Mouse (Mus musculus): ENCODE measurements at regions not wholly inside any gene's neighbourhood (a gene's known extent, or its start where the extent isn't known, plus 50 kb on each side); places are given as distances from the start of the nearest gene placed in this dataset.
A peak's percentile ranks its signal among the peaks of the same experiment; 100 is the strongest.

DNA sequence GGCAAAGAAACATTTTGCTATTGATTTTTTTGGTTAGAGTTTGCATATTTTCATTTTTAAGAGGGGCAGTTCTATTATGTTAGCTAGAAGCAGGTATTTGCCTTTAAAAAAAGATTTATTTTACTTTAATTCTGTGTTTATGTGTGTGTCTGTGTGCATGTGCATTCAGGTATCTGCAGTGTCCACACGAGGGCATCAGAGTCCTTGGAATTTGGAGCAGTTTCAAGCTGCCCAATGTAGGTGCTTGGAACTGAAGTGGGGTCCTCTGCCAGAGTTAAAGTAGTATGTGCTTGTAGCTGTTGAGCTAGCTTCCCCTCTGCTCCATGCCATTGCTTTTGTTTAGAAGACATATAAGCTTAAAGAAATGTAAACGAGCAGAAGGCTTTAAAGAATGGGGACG, 89.1 kb downstream of the 9330182O14Rik start:
- Histone ChIP-seq H3K27me3 (ENCODE audit: control insufficient read depth, insufficient read depth, low read length) (no peaks in the 10 kb centered on the region), H3K4me1 (ENCODE audit: control insufficient read depth, insufficient read depth, low read length) (no peaks in the 10 kb centered on the region), H3K4me3 (replicated peaks; ENCODE audit: insufficient read depth, low read depth, low read length) (no peak overlapping the region), H3K27ac (ENCODE audit: insufficient read depth, low read length) (no peak overlapping the region)
- WGBS = 88% methylated on average over 3 of the region's 3 CpGs
- TF ChIP-seq CTCF (IDR thresholded peaks at IDR 0.05; ENCODE audit: borderline replicate concordance, insufficient read depth, low read depth, low read length) (0 out of 2 replicates have a peak, but pooled peaks have one; percentile 13), POLR2A (IDR thresholded peaks at IDR 0.05; ENCODE audit: borderline replicate concordance, insufficient read depth, low read length) (no peak)
- DNase-seq = no peak

DNA sequence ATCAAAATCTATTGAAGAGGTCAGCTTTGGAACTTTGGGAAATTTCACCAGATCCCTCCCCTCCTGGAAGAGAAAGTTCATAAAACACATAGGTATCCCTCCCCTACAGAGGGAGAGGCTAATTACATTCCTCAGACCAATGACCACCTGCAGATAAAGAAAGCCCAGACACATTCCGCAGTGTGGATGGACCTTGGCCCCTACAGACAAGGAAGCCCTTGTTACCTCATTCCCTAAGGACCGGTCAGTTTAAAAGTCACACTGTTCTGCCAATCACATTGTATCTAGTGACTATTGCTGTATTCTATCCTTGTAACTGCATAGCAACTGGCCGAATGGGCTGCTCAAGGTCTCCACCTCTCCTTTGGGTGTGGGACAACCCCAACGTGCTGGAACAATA, 107.6 kb downstream of the 9330182O14Rik start:
- 72% methylated on average over 4 of the region's 4 CpGs for WGBS

GRCm38 (mm10) chr15:40248966-40249365, 114.8 kb downstream of the 9330182O14Rik start:
- 92% methylated on average over 4 of the region's 4 CpGs for WGBS
- no peak for TF ChIP-seq POLR2A (IDR thresholded peaks at IDR 0.05; ENCODE audit: borderline replicate concordance, insufficient read depth, low read length)
- TF ChIP-seq CTCF (IDR thresholded peaks at IDR 0.05; ENCODE audit: borderline replicate concordance, insufficient read depth, low read depth, low read length) = no peak
- no peaks in the 10 kb centered on the region for H3K27me3 ChIP-seq (ENCODE audit: control insufficient read depth, insufficient read depth, low read length)
- no peak overlapping the region for H3K4me3 ChIP-seq (replicated peaks; ENCODE audit: insufficient read depth, low read depth, low read length)
- no peaks in the 10 kb centered on the region for H3K4me1 ChIP-seq (ENCODE audit: control insufficient read depth, insufficient read depth, low read length)
- no peak for DNase-seq
- no peak overlapping the region for H3K27ac ChIP-seq (ENCODE audit: insufficient read depth, low read length)

More for the DNA sequence above, 107.6 kb downstream of the 9330182O14Rik start:
- no peak overlapping the region for H3K27ac ChIP-seq (ENCODE audit: insufficient read depth, low read length)
- H3K4me3 ChIP-seq (replicated peaks; ENCODE audit: insufficient read depth, low read depth, low read length) = no peak overlapping the region
- DNase-seq = no peak
- H3K27me3 ChIP-seq (ENCODE audit: control insufficient read depth, insufficient read depth, low read length) = no peaks in the 10 kb centered on the region
- TF ChIP-seq POLR2A (IDR thresholded peaks at IDR 0.05; ENCODE audit: borderline replicate concordance, insufficient read depth, low read length) = no peak
- no peak for TF ChIP-seq CTCF (IDR thresholded peaks at IDR 0.05; ENCODE audit: borderline replicate concordance, insufficient read depth, low read depth, low read length)
- no peaks in the 10 kb centered on the region for H3K4me1 ChIP-seq (ENCODE audit: control insufficient read depth, insufficient read depth, low read length)

GRCm38 (mm10) chr15:40259433-40259832, 125.3 kb downstream of the 9330182O14Rik start:
- H3K4me3 ChIP-seq (replicated peaks; ENCODE audit: insufficient read depth, low read depth, low read length) = no peak overlapping the region
- 85% methylated on average over 5 of the region's 5 CpGs for WGBS
- no peak for TF ChIP-seq CTCF (IDR thresholded peaks at IDR 0.05; ENCODE audit: borderline replicate concordance, insufficient read depth, low read depth, low read length)
- TF ChIP-seq POLR2A (IDR thresholded peaks at IDR 0.05; ENCODE audit: borderline replicate concordance, insufficient read depth, low read length) = no peak
- no peak overlapping the region for H3K27ac ChIP-seq (ENCODE audit: insufficient read depth, low read length)
- no peaks in the 10 kb centered on the region for H3K27me3 ChIP-seq (ENCODE audit: control insufficient read depth, insufficient read depth, low read length)
- no peak for DNase-seq
- no peaks in the 10 kb centered on the region for H3K4me1 ChIP-seq (ENCODE audit: control insufficient read depth, insufficient read depth, low read length)

- DNase-seq = no peak
- 44% methylated on average over 1 of the region's 1 CpGs for WGBS
- no peak overlapping the region for H3K4me3 ChIP-seq (replicated peaks; ENCODE audit: insufficient read depth, low read depth, low read length)
- H3K4me1 ChIP-seq (ENCODE audit: control insufficient read depth, insufficient read depth, low read length) = no peaks in the 10 kb centered on the region
- no peaks in the 10 kb centered on the region for H3K27me3 ChIP-seq (ENCODE audit: control insufficient read depth, insufficient read depth, low read length)
- TF ChIP-seq CTCF (IDR thresholded peaks at IDR 0.05; ENCODE audit: borderline replicate concordance, insufficient read depth, low read depth, low read length) (no peak), POLR2A (IDR thresholded peaks at IDR 0.05; ENCODE audit: borderline replicate concordance, insufficient read depth, low read length) (no peak)
- H3K27ac ChIP-seq (ENCODE audit: insufficient read depth, low read length) = no peak overlapping the region
Measured at GRCm38 (mm10) chr15:40279021-40279420, 144.9 kb downstream of the 9330182O14Rik start.

GRCm38 (mm10) chr15:40280551-40280950, 146.4 kb downstream of the 9330182O14Rik start:
- Histone ChIP-seq H3K4me3 (replicated peaks; ENCODE audit: insufficient read depth, low read depth, low read length) (no peak overlapping the region), H3K27me3 (ENCODE audit: control insufficient read depth, insufficient read depth, low read length) (no peaks in the 10 kb centered on the region), H3K27ac (ENCODE audit: insufficient read depth, low read length) (no peak overlapping the region), H3K4me1 (ENCODE audit: control insufficient read depth, insufficient read depth, low read length) (no peaks in the 10 kb centered on the region)
- TF ChIP-seq POLR2A (IDR thresholded peaks at IDR 0.05; ENCODE audit: borderline replicate concordance, insufficient read depth, low read length) (no peak), CTCF (IDR thresholded peaks at IDR 0.05; ENCODE audit: borderline replicate concordance, insufficient read depth, low read depth, low read length) (no peak)
- no peak for DNase-seq

- Histone ChIP-seq H3K27ac (ENCODE audit: insufficient read depth, low read length) (no peak overlapping the region), H3K4me1 (ENCODE audit: control insufficient read depth, insufficient read depth, low read length) (no peaks in the 10 kb centered on the region), H3K27me3 (ENCODE audit: control insufficient read depth, insufficient read depth, low read length) (no peaks in the 10 kb centered on the region), H3K4me3 (replicated peaks; ENCODE audit: insufficient read depth, low read depth, low read length) (no peak overlapping the region)
- TF ChIP-seq CTCF (IDR thresholded peaks at IDR 0.05; ENCODE audit: borderline replicate concordance, insufficient read depth, low read depth, low read length) (no peak), POLR2A (IDR thresholded peaks at IDR 0.05; ENCODE audit: borderline replicate concordance, insufficient read depth, low read length) (no peak)
- DNase-seq = peak in 1 of 2 experiments; percentile 5
- 69% methylated on average over 1 of the region's 1 CpGs for WGBS
Measured at GRCm38 (mm10) chr15:40281078-40281720, 147.0 kb downstream of the 9330182O14Rik start.

DNA sequence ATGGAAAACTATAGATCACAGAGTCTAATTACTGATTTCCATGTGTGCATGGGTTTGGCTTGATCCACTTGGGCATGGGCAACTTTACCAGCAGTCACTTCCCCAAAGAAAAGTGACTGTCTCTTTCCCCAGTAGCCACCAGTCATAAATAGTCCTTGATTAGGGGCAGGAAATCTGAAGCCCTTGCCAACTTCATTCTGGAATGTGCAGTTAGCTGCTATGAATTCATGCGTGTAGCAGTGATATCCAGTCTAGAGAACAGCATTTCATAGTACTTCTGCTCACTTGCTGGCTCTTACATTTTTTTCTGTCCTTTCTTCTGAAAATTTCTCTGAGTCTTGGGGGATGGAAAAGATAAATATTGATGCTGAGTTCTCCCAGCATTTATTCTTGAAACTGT, 157.4 kb downstream of the 9330182O14Rik start:
- 48% methylated on average over 1 of the region's 1 CpGs for WGBS
- TF ChIP-seq POLR2A (IDR thresholded peaks at IDR 0.05; ENCODE audit: borderline replicate concordance, insufficient read depth, low read length) (no peak), CTCF (IDR thresholded peaks at IDR 0.05; ENCODE audit: borderline replicate concordance, insufficient read depth, low read depth, low read length) (no peak)
- H3K27me3 ChIP-seq (ENCODE audit: control insufficient read depth, insufficient read depth, low read length) = no peaks in the 10 kb centered on the region

More for the DNA sequence above, 157.4 kb downstream of the 9330182O14Rik start:
- no peak for DNase-seq
- no peak overlapping the region for H3K27ac ChIP-seq (ENCODE audit: insufficient read depth, low read length)
- H3K4me3 ChIP-seq (replicated peaks; ENCODE audit: insufficient read depth, low read depth, low read length) = no peak overlapping the region
- no peaks in the 10 kb centered on the region for H3K4me1 ChIP-seq (ENCODE audit: control insufficient read depth, insufficient read depth, low read length)

Measured in cerebellum, adult 2 months (tissue).